Mouse (Mus musculus) CH12.LX (cell line): ENCODE results near the gene Pou2f3.

Experiments
- CTCF ChIP-seq, 2 experiments: IDR thresholded peaks in 1 of 2; conservative IDR thresholded peaks in 1 of 2; 2 replicates each; pipeline ENCODE4 v1.5.1; 2011 to 2012; ENCODE audit warnings: low read depth in 2 of 2, low read length in 2 of 2, improper control_type of control experiment in 1 of 2, inconsistent platforms in 1 of 2, mild to moderate bottlenecking in 1 of 2, moderate library complexity in 1 of 2
- POLR2A ChIP-seq: IDR thresholded peaks from 2 replicates; pipeline ENCODE4 v1.6.1; 2011; ENCODE audit warnings: low read depth, mild to moderate bottlenecking, improper control_type of control experiment, low read length
- USF1 ChIP-seq: IDR thresholded peaks from 2 replicates; pipeline ENCODE4 v1.6.1; 2014; ENCODE audit warnings: low read depth, mild to moderate bottlenecking, inconsistent platforms, low read length, improper control_type of control experiment

- TF ChIP-seq USF1 (no peak), CTCF (conservative IDR thresholded peaks at IDR 0.05 in 1 of 2, IDR thresholded peaks at IDR 0.05 in 1 of 2; ENCODE audit: low read depth in 2 of 2, low read length in 2 of 2) (no peak), POLR2A (no peak)
Observed at GRCm38 (mm10) chr9:43241970-43242369, 31.8 kb upstream of the Pou2f3 start.
